Mouse (Mus musculus) MEL (cell line): Measurements from ENCODE around the gene Slc35b2. TPM values are rescaled to one million over a fixed set of nuclear protein-coding genes. Genes with fewer than 3 reads are reported as not detected.

Experiments
- DNase-seq: peaks from one replicate; pipeline ENCODE4 v3.0.0; 2011; ENCODE audit warnings: low read depth, low spot score
- H3K27ac ChIP-seq: 2 replicates; pipeline ENCODE4 v1.5.1; 2012; ENCODE audit warnings: low read depth, mild to moderate bottlenecking, control low read depth, low read length, moderate library complexity; ENCODE audit not compliant: control insufficient read depth
- H3K27me3 ChIP-seq, 2 experiments: fragments of 150-350 bp in 1 of 2; sonication (generic) in 1 of 2; 2 replicates each; pipeline ENCODE4 v1.6.1; 2012; ENCODE audit warnings: low read length in 2 of 2, mild to moderate bottlenecking in 2 of 2, improper control_type of control experiment in 1 of 2, moderate library complexity in 1 of 2; ENCODE audit not compliant: insufficient read depth in 2 of 2, control insufficient read depth in 1 of 2
- H3K36me3 ChIP-seq, 2 experiments: 2 replicates each; pipeline ENCODE4 v1.6.1; 2012 to 2014; ENCODE audit warnings: low read length in 2 of 2, improper control_type of control experiment in 1 of 2, inconsistent platforms in 1 of 2, mild to moderate bottlenecking in 1 of 2; ENCODE audit not compliant: insufficient read depth in 2 of 2, control insufficient read depth in 1 of 2
- H3K4me1 ChIP-seq, 2 experiments: fragments of 150-350 bp in 1 of 2; sonication (generic) in 1 of 2; 2 replicates each; pipeline ENCODE4 v1.6.1; 2012; ENCODE audit warnings: low read length in 2 of 2, improper control_type of control experiment in 1 of 2, mild to moderate bottlenecking in 1 of 2; ENCODE audit not compliant: insufficient read depth in 2 of 2, control insufficient read depth in 1 of 2
- H3K4me3 ChIP-seq, 2 experiments: fragments of 150-350 bp in 1 of 2; sonication (generic) in 1 of 2; 2 replicates each; pipeline ENCODE4 v1.5.1; 2012; ENCODE audit warnings: low read depth in 2 of 2, low read length in 2 of 2, mild to moderate bottlenecking in 2 of 2, moderate library complexity in 2 of 2, control low read depth in 1 of 2, improper control_type of control experiment in 1 of 2; ENCODE audit not compliant: control insufficient read depth in 1 of 2, insufficient read depth in 1 of 2
- H3K79me2 ChIP-seq: 2 replicates; pipeline ENCODE4 v1.6.1; 2012; ENCODE audit warnings: mild to moderate bottlenecking, low read length, moderate library complexity; ENCODE audit not compliant: control insufficient read depth, poor library complexity, insufficient read depth
- H3K9ac ChIP-seq: 2 replicates; pipeline ENCODE4 v1.6.1; 2012; ENCODE audit warnings: low read depth, mild to moderate bottlenecking, control low read depth, low read length, moderate library complexity; ENCODE audit not compliant: control insufficient read depth, poor library complexity, severe bottlenecking
- H3K9me3 ChIP-seq: fragments of 150-350 bp; sonication (generic); replicated peaks from 2 replicates; pipeline ENCODE4 v1.6.1; 2012; ENCODE audit warnings: mild to moderate bottlenecking, low read length, improper control_type of control experiment, moderate library complexity; ENCODE audit not compliant: insufficient read depth
- CHD2 ChIP-seq: IDR thresholded peaks from 2 replicates; pipeline ENCODE4 v1.6.1; 2011; ENCODE audit warnings: low read length, improper control_type of control experiment
- CTCF ChIP-seq, 3 experiments: IDR thresholded peaks in 2 of 3; conservative IDR thresholded peaks in 1 of 3; 2 replicates each; pipeline ENCODE4 v1.5.1; 2011 to 2012; ENCODE audit warnings: low read length in 3 of 3, low read depth in 2 of 3, mild to moderate bottlenecking in 2 of 3, improper control_type of control experiment in 1 of 3, inconsistent platforms in 1 of 3, mixed read lengths in 1 of 3, moderate library complexity in 1 of 3; ENCODE audit not compliant: control insufficient read depth in 1 of 3, insufficient read depth in 1 of 3, poor library complexity in 1 of 3, severe bottlenecking in 1 of 3
- E2F4 ChIP-seq: IDR thresholded peaks from 2 replicates; pipeline ENCODE4 v1.6.1; 2011; ENCODE audit warnings: low read depth, low read length, improper control_type of control experiment, borderline replicate concordance
- ETS1 ChIP-seq: IDR thresholded peaks from 2 replicates; pipeline ENCODE4 v1.6.1; 2012; ENCODE audit warnings: low read depth, mild to moderate bottlenecking, inconsistent platforms, low read length, improper control_type of control experiment, moderate library complexity
- GABPA ChIP-seq: IDR thresholded peaks from 2 replicates; pipeline ENCODE4 v1.6.1; 2012; ENCODE audit warnings: low read depth, mild to moderate bottlenecking, inconsistent platforms, low read length, improper control_type of control experiment, moderate library complexity
- JUND ChIP-seq: IDR thresholded peaks from 2 replicates; pipeline ENCODE4 v1.6.1; 2011; ENCODE audit warnings: low read depth, mild to moderate bottlenecking, improper control_type of control experiment, low read length
- KAT2A ChIP-seq: conservative IDR thresholded peaks from 2 replicates; pipeline ENCODE4 v1.6.1; 2012; ENCODE audit warnings: low read depth, low read length, improper control_type of control experiment, inconsistent platforms
- MEF2A ChIP-seq: IDR thresholded peaks from 2 replicates; pipeline ENCODE4 v1.6.1; 2014; ENCODE audit warnings: low read depth, mild to moderate bottlenecking, inconsistent platforms, low read length, improper control_type of control experiment; ENCODE audit not compliant: poor library complexity, insufficient replicate concordance, severe bottlenecking; ENCODE audit errors: extremely low read depth
- MXI1 ChIP-seq: IDR thresholded peaks from 2 replicates; pipeline ENCODE4 v1.6.1; 2011; ENCODE audit warnings: mild to moderate bottlenecking, low read depth, low read length, improper control_type of control experiment
- MYB ChIP-seq: IDR thresholded peaks from 2 replicates; pipeline ENCODE4 v1.6.1; 2011; ENCODE audit warnings: mild to moderate bottlenecking, low read depth, low read length, improper control_type of control experiment
- NELFE ChIP-seq: IDR thresholded peaks from 2 replicates; pipeline ENCODE4 v1.6.1; 2011; ENCODE audit warnings: low read depth, low read length, improper control_type of control experiment
- NRF1 ChIP-seq: IDR thresholded peaks from 2 replicates; pipeline ENCODE4 v1.6.1; 2014; ENCODE audit warnings: low read depth, mild to moderate bottlenecking, inconsistent platforms, low read length, improper control_type of control experiment, moderate library complexity; ENCODE audit not compliant: poor library complexity, insufficient read depth, severe bottlenecking
- POLR2A ChIP-seq, 2 experiments: IDR thresholded peaks; 2 replicates each; pipeline ENCODE4 v1.6.1; 2011 to 2012; ENCODE audit warnings: low read length in 2 of 2, mild to moderate bottlenecking in 2 of 2, control low read depth in 1 of 2, improper control_type of control experiment in 1 of 2, low read depth in 1 of 2, moderate library complexity in 1 of 2; ENCODE audit not compliant: control insufficient read depth in 1 of 2, insufficient read depth in 1 of 2, poor library complexity in 1 of 2
- POLR2AphosphoS5 ChIP-seq: IDR thresholded peaks from 2 replicates; pipeline ENCODE4 v1.6.1; 2012; ENCODE audit warnings: low read depth, borderline replicate concordance, mild to moderate bottlenecking, inconsistent platforms, low read length, moderate library complexity, mixed read lengths
- RCOR1 ChIP-seq: IDR thresholded peaks from 2 replicates; pipeline ENCODE4 v1.6.1; 2012; ENCODE audit warnings: low read depth, mild to moderate bottlenecking, inconsistent platforms, low read length, improper control_type of control experiment
- SIN3A ChIP-seq: IDR thresholded peaks from 2 replicates; pipeline ENCODE4 v1.6.1; 2012; ENCODE audit warnings: low read length, improper control_type of control experiment, inconsistent platforms
- TAL1 ChIP-seq: IDR thresholded peaks from 2 replicates; pipeline ENCODE4 v1.6.1; 2012; ENCODE audit warnings: mild to moderate bottlenecking, inconsistent platforms, low read length, moderate library complexity, mixed read lengths
- UBTF ChIP-seq: IDR thresholded peaks from 2 replicates; pipeline ENCODE4 v1.6.1; 2012; ENCODE audit warnings: low read depth, mild to moderate bottlenecking, inconsistent platforms, low read length, improper control_type of control experiment, moderate library complexity, borderline replicate concordance; ENCODE audit not compliant: insufficient read depth
- ZNF384 ChIP-seq: IDR thresholded peaks from 2 replicates; pipeline ENCODE4 v1.6.1; 2012; ENCODE audit warnings: low read depth, mild to moderate bottlenecking, inconsistent platforms, low read length, improper control_type of control experiment
- polyA plus RNA-seq, 2 experiments: library from polyadenylated mRNA; stranded (reverse) in 1 of 2; unstranded in 1 of 2; fragments of >175 nt in 1 of 2; fragments of >200 nt in 1 of 2; gene quantifications; 2 replicates each; pipeline versions ENCODE4 v1.2.1 to v1.2.4; 2012; ENCODE audit warnings: low replicate concordance in 2 of 2, low read depth in 1 of 2; ENCODE audit not compliant: insufficient read length in 2 of 2, insufficient read depth in 1 of 2, missing spikeins in 1 of 2
- total RNA-seq: library from RNA; depleted of rRNA; stranded (reverse); fragments of 300-350 nt; gene quantifications from 2 replicates; pipeline ENCODE4 v1.2.3, GENCODE M21; 2012

Gene Slc35b2
- total and polyA plus RNA-seq, 3 experiments: 81.7 to 111 TPM; not detected in 1

- H3K27me3 ChIP-seq: no peaks in the 10 kb centered on the region
- no peak overlapping the region for H3K9ac ChIP-seq
- no peak overlapping the region for H3K27ac ChIP-seq
- no peaks in the 10 kb centered on the region; a peak in 1 of 4 replicates for H3K36me3 ChIP-seq
- H3K79me2 ChIP-seq: no peaks in the 10 kb centered on the region
- H3K4me3 ChIP-seq: no peak overlapping the region
- no peak for DNase-seq
- no peaks in the 10 kb centered on the region for H3K4me1 ChIP-seq
- TF ChIP-seq RCOR1 (no peak), NRF1 (no peak), CHD2 (no peak), TAL1 (no peak), SIN3A (no peak), KAT2A (no peak)
- H3K9me3 ChIP-seq: no peaks in the 10 kb centered on the region
Observed at GRCm38 (mm10) chr17:45517135-45517534, 46.5 kb upstream of the Slc35b2 start.

DNA sequence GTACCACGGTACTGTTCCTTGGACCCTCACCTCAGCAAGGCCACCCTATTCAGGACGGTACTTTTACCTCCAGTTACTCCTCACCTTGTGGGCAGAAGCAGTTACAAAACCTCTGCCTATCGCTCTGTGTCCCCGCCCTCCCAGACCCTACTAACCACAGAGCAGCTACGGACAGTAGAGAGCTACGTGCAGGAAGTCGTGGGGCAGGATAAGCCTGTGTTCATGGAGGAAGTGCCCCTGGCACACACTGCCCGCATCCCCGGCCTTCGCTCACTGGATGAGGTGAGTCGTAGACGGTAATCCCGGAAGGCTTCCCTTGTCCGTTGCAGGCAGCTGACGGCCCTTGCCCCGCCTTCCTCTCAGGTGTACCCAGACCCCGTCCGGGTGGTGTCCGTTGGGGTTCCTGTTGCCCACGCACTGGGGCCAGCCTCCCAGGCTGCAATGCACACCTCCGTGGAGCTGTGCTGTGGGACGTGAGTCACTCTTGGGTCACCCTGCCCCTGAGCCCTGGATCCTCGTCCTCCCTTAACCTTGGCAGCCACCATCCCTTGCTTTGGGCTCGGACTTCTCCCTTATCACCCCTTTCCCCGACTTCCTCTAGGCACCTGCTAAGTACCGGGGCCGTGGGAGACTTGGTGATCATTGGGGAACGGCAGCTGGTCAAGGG lies 46.0 kb upstream of the Slc35b2 start:
- TF ChIP-seq MYB: no peak
- TF ChIP-seq, all 39 proteins: peak for 0
- Histone ChIP-seq H3K36me3 (no peaks in the 10 kb centered on the region; a peak in 1 of 4 replicates), H3K4me3 (no peak overlapping the region), H3K4me1 (no peaks in the 10 kb centered on the region), H3K79me2 (no peaks in the 10 kb centered on the region), H3K27me3 (no peaks in the 10 kb centered on the region), H3K9ac (no peak overlapping the region), H3K9me3 (no peaks in the 10 kb centered on the region), H3K27ac (no peak overlapping the region)
- no peak for DNase-seq

- DNase-seq: no peak
- no peak overlapping the region for H3K9ac ChIP-seq
- H3K27ac ChIP-seq: no peak overlapping the region
- H3K27me3 ChIP-seq: no peaks in the 10 kb centered on the region
- H3K79me2 ChIP-seq: no peaks in the 10 kb centered on the region
- H3K4me1 ChIP-seq: no peaks in the 10 kb centered on the region
- no peaks in the 10 kb centered on the region for H3K36me3 ChIP-seq
- no peak for TF ChIP-seq SIN3A
- TF ChIP-seq POLR2A (IDR thresholded peaks at IDR 0.05; ENCODE audit: control insufficient read depth in 1 of 2, insufficient read depth in 1 of 2, low read depth in 1 of 2, low read length in 2 of 2, poor library complexity in 1 of 2): no peak
- TF ChIP-seq JUND: no peak
- no peak for TF ChIP-seq ETS1
- TF ChIP-seq ZNF384: no peak
- TF ChIP-seq NELFE: no peak
- no peak for TF ChIP-seq MXI1
- TF ChIP-seq MEF2A: no peak
- no peak for TF ChIP-seq POLR2AphosphoS5
- no peak for TF ChIP-seq CTCF (IDR thresholded peaks at IDR 0.05 in 2 of 3, conservative IDR thresholded peaks at IDR 0.05 in 1 of 3; ENCODE audit: control insufficient read depth in 1 of 3, insufficient read depth in 1 of 3, low read depth in 2 of 3, low read length in 3 of 3, poor library complexity in 1 of 3, severe bottlenecking in 1 of 3)
- no peak for TF ChIP-seq GABPA
- no peak for TF ChIP-seq UBTF
- no peak for TF ChIP-seq E2F4
- no peak for TF ChIP-seq MYB
- no peak overlapping the region for H3K4me3 ChIP-seq
- H3K9me3 ChIP-seq: no peaks in the 10 kb centered on the region
Observed at GRCm38 (mm10) chr17:45518766-45519475, 44.8 kb upstream of the Slc35b2 start.
